Mouse (Mus musculus) embryonic fibroblast, embryonic 13.5 days (primary cell): Measurements from ENCODE around the gene A530016L24Rik.

Experiments
- CTCF ChIP-seq: IDR thresholded peaks from 2 replicates; pipeline ENCODE4 v1.5.1; 2011; ENCODE audit warnings: mild to moderate bottlenecking, control low read depth, low read length, moderate library complexity, borderline replicate concordance; ENCODE audit not compliant: insufficient read depth
- POLR2A ChIP-seq: IDR thresholded peaks from 2 replicates; pipeline ENCODE4 v1.6.1; 2011; ENCODE audit warnings: low read depth, mild to moderate bottlenecking, control low read depth, low read length, moderate library complexity

DNA sequence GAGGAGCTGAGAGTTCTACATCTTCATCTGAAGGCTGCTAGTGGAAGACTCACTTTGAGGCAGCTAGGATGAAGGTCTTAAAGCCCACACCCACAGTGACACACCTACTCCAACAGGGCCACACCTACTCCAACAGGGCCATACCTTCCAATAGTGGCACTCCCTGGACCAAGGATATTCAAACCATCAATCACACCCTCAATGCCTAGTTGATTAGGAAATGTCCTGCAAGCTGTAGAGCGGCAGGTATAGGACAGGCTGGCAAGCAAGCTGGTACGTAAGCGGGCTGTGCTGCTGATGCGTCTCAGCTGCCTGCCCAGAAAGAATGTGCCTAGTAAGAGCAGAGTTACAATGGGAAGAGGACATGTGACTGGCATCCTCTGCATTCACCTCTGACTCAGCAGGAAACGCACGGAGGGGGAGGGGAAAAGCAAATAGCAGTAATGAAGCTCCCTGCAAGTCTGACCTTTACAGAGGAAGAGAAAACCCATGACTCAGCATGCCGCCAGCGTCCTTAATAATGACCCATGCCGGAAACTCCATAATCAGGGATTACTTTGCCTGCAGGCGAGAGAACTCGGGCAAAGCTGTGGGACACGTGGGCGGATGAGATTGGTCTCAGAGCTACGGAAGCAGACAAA, 27.6 kb downstream of the A530016L24Rik start, which contains the start of gene Tmem179:
- TF ChIP-seq CTCF (no peak), POLR2A (no peak)
